Mouse (Mus musculus): ENCODE measurements around the gene Dsn1. TPM values are rescaled to one million over a fixed set of nuclear protein-coding genes. Genes with fewer than 3 reads are reported as not detected.

The Dsn1 gene
- polyA plus RNA-seq, 1 experiment from 2014 or later, result 31.6 TPM

DNA sequence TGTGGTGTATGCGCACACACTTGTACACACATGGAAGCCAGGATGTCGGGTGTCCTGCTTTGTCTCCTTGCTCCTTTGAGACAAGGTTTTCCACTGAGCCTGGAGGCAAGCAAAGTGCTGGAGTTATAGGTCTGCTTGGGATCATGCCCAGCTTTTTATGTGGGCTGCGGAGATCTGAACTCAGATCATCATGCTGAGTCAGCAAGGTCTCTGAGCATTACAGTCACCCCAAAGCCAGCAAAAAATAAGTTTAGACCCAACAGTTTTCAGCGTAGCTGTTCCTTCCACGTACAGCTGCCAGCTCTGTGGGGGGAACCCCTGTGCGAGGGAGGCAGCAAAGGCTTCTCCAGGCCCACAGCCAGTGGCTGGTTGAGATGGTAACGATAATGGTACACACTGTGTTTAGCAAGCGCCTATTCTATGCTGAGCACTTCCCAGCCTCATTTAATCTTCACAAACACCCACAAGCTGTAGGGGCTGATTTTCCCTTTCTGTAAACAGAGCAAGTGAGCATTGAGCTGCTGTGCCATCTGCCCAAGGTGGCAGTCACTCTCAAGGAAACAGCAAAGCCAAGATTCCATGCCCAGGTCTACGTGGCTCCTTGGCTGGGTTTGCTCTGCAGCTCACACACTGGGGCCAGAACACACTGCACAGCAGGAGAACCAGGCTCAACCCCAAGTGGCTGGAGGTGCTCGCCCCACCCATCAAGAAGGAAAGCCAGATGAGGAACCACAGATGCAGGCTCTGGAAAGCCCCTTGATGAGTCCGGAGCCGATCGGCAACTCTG, 41.6 kb upstream of the Dsn1 start:
- WGBS, result 83% methylated on average over 13 of the region's 13 CpGs
- ATAC-seq (replicated peaks; ENCODE audit: low FRiP score, low TSS enrichment, low read depth) (no peak), DNase-seq (ENCODE audit: low spot score) (no peak)
- H3K4me1 ChIP-seq (replicated peaks; ENCODE audit: control insufficient read depth, insufficient read depth, low read length), result no peaks in the 10 kb centered on the region
- peaks cover 77% of the 10 kb centered on the region for H3K36me3 ChIP-seq (ENCODE audit: control insufficient read depth, insufficient read depth, low read length)
- H3K27ac ChIP-seq (ENCODE audit: low read depth), result no peak overlapping the region
- H3K4me2 ChIP-seq (ENCODE audit: low read length), result no peak overlapping the region
- no peak overlapping the region for H3K9ac ChIP-seq (ENCODE audit: low read length)
- no peaks in the 10 kb centered on the region for H3K27me3 ChIP-seq (replicated peaks; ENCODE audit: control insufficient read depth, insufficient read depth, low read length)
- no peaks in the 10 kb centered on the region for H3K9me3 ChIP-seq (ENCODE audit: control insufficient read depth, low read length)
- no peak overlapping the region for H3K4me3 ChIP-seq (ENCODE audit: low read depth, low read length)

- Histone ChIP-seq H3K9me3 (ENCODE audit: control insufficient read depth, low read length) (no peaks in the 10 kb centered on the region), H3K4me2 (ENCODE audit: low read length) (no peak overlapping the region), H3K9ac (ENCODE audit: low read length) (no peak overlapping the region), H3K27me3 (replicated peaks; ENCODE audit: control insufficient read depth, insufficient read depth, low read length) (no peaks in the 10 kb centered on the region), H3K36me3 (ENCODE audit: control insufficient read depth, insufficient read depth, low read length) (peaks cover 60% of the 10 kb centered on the region), H3K4me3 (ENCODE audit: low read depth, low read length) (no peak overlapping the region), H3K4me1 (replicated peaks; ENCODE audit: control insufficient read depth, insufficient read depth, low read length) (no peaks in the 10 kb centered on the region), H3K27ac (ENCODE audit: low read depth) (no peak overlapping the region)
- ATAC-seq (replicated peaks; ENCODE audit: low FRiP score, low TSS enrichment, low read depth), result no peak
- WGBS, result 93% methylated on average over 5 of the region's 5 CpGs
- DNase-seq (ENCODE audit: low spot score), result no peak
Observed at GRCm38 (mm10) chr2:157046956-157047355, 40.0 kb upstream of the Dsn1 start.

GRCm38 (mm10) chr2:157045932-157046331, 39.0 kb upstream of the Dsn1 start:
- no peak overlapping the region for H3K9ac ChIP-seq (ENCODE audit: low read length)
- no peaks in the 10 kb centered on the region for H3K27me3 ChIP-seq (replicated peaks; ENCODE audit: control insufficient read depth, insufficient read depth, low read length)
- H3K27ac ChIP-seq (ENCODE audit: low read depth), result no peak overlapping the region
- H3K4me3 ChIP-seq (ENCODE audit: low read depth, low read length), result no peak overlapping the region
- no peak overlapping the region for H3K4me2 ChIP-seq (ENCODE audit: low read length)
- no peaks in the 10 kb centered on the region for H3K9me3 ChIP-seq (ENCODE audit: control insufficient read depth, low read length)
- peaks cover 61% of the 10 kb centered on the region for H3K36me3 ChIP-seq (ENCODE audit: control insufficient read depth, insufficient read depth, low read length)
- ATAC-seq (replicated peaks; ENCODE audit: low FRiP score, low TSS enrichment, low read depth) (no peak), DNase-seq (ENCODE audit: low spot score) (no peak)
- H3K4me1 ChIP-seq (replicated peaks; ENCODE audit: control insufficient read depth, insufficient read depth, low read length), result no peaks in the 10 kb centered on the region
- WGBS, result 92% methylated on average over 2 of the region's 2 CpGs

DNA sequence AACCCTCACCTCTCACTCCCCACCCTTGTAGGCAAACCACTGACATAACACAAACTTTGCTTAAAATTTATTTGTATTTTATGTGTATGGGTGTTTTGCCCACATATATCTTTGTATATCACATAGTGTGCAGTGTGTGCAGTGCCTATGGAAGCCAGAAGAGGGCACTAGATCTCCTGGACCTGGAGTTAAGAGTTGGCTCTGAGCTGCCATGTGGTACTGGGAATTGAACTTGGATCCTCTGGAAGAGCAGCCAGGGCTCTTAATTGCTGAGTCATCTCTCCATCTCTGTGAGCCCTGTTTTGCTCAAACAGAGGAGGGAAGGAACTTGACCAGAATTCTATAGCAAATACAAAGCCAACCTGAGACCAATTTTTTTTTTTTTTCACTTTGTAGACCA, 37.0 kb upstream of the Dsn1 start:
- H3K27me3 ChIP-seq (replicated peaks; ENCODE audit: control insufficient read depth, insufficient read depth, low read length), result no peaks in the 10 kb centered on the region
- H3K9me3 ChIP-seq (ENCODE audit: control insufficient read depth, low read length), result no peaks in the 10 kb centered on the region
- no peak overlapping the region for H3K9ac ChIP-seq (ENCODE audit: low read length)
- ATAC-seq (replicated peaks; ENCODE audit: low FRiP score, low TSS enrichment, low read depth) (no peak), DNase-seq (ENCODE audit: low spot score) (no peak)
- no peak overlapping the region for H3K27ac ChIP-seq (ENCODE audit: low read depth)
- peaks cover 62% of the 10 kb centered on the region for H3K36me3 ChIP-seq (ENCODE audit: control insufficient read depth, insufficient read depth, low read length)
- no peaks in the 10 kb centered on the region for H3K4me1 ChIP-seq (replicated peaks; ENCODE audit: control insufficient read depth, insufficient read depth, low read length)
- no peak overlapping the region for H3K4me3 ChIP-seq (ENCODE audit: low read depth, low read length)
- no peak overlapping the region for H3K4me2 ChIP-seq (ENCODE audit: low read length)

DNA sequence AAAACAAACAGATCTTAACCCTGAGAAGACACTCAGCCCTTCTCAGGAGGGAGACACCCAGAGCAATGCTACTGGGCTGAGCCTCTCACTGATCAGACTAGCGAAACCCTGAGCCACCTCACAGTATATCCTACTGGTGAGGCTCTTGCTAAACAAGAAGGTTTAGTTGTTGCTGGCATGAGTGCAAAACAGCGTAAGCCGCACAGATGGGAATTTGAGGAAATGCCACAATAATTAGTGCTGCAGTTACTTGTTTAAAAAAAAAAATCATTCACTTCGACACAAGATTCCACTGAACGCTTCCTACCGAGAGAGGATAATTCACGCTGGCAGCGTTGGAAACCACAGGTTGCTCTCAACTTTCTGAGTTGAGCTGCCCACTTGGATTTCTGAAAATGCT, 36.6 kb upstream of the Dsn1 start:
- Histone ChIP-seq H3K4me3 (ENCODE audit: low read depth, low read length) (no peak overlapping the region), H3K27ac (ENCODE audit: low read depth) (no peak overlapping the region), H3K9ac (ENCODE audit: low read length) (no peak overlapping the region), H3K4me2 (ENCODE audit: low read length) (no peak overlapping the region), H3K36me3 (ENCODE audit: control insufficient read depth, insufficient read depth, low read length) (peaks cover 61% of the 10 kb centered on the region), H3K27me3 (replicated peaks; ENCODE audit: control insufficient read depth, insufficient read depth, low read length) (no peaks in the 10 kb centered on the region), H3K9me3 (ENCODE audit: control insufficient read depth, low read length) (no peaks in the 10 kb centered on the region), H3K4me1 (replicated peaks; ENCODE audit: control insufficient read depth, insufficient read depth, low read length) (no peaks in the 10 kb centered on the region)
- DNase-seq (ENCODE audit: low spot score), result no peak
- 93% methylated on average over 8 of the region's 8 CpGs for WGBS
- no peak for ATAC-seq (replicated peaks; ENCODE audit: low FRiP score, low TSS enrichment, low read depth)

- H3K4me2 ChIP-seq (ENCODE audit: low read length), result no peak overlapping the region
- no peak for DNase-seq (ENCODE audit: low spot score)
- no peak overlapping the region for H3K27ac ChIP-seq (ENCODE audit: low read depth)
- H3K36me3 ChIP-seq (ENCODE audit: control insufficient read depth, insufficient read depth, low read length), result peaks cover 76% of the 10 kb centered on the region
- H3K9me3 ChIP-seq (ENCODE audit: control insufficient read depth, low read length), result no peaks in the 10 kb centered on the region
- no peak overlapping the region for H3K9ac ChIP-seq (ENCODE audit: low read length)
- no peak for ATAC-seq (replicated peaks; ENCODE audit: low FRiP score, low TSS enrichment, low read depth)
- H3K27me3 ChIP-seq (replicated peaks; ENCODE audit: control insufficient read depth, insufficient read depth, low read length), result no peaks in the 10 kb centered on the region
- H3K4me3 ChIP-seq (ENCODE audit: low read depth, low read length), result no peak overlapping the region
- 89% methylated on average over 7 of the region's 7 CpGs for WGBS
- H3K4me1 ChIP-seq (replicated peaks; ENCODE audit: control insufficient read depth, insufficient read depth, low read length), result no peaks in the 10 kb centered on the region
Observed at GRCm38 (mm10) chr2:157041421-157041820, 34.5 kb upstream of the Dsn1 start.

DNA sequence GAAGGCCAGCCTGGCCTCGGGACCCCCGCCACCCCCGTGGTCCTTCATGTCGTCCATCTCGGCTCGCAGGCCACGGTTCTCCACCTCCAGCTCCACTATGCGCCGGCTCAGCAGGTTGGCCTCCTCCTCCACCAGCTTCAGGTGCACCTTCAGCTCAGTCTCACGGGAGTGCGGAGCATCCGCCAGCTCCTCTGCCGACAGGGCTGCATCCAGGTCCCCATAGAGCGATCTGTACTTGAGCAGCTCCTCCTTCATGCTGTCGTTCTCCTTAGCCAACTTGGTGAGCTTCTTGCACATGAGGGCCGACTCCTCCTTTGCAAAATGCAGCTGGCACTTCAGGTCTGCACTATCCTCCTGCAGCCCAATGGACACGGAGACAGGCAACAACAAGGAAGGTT, 33.7 kb upstream of the Dsn1 start:
- DNase-seq (ENCODE audit: low spot score) (no peak), ATAC-seq (replicated peaks; ENCODE audit: low FRiP score, low TSS enrichment, low read depth) (no peak)
- H3K4me2 ChIP-seq (ENCODE audit: low read length), result no peak overlapping the region
- no peaks in the 10 kb centered on the region for H3K27me3 ChIP-seq (replicated peaks; ENCODE audit: control insufficient read depth, insufficient read depth, low read length)
- H3K9me3 ChIP-seq (ENCODE audit: control insufficient read depth, low read length), result no peaks in the 10 kb centered on the region
- H3K4me3 ChIP-seq (ENCODE audit: low read depth, low read length), result no peak overlapping the region
- no peak overlapping the region for H3K9ac ChIP-seq (ENCODE audit: low read length)
- no peak overlapping the region for H3K27ac ChIP-seq (ENCODE audit: low read depth)
- H3K36me3 ChIP-seq (ENCODE audit: control insufficient read depth, insufficient read depth, low read length), result peaks cover 77% of the 10 kb centered on the region
- 81% methylated on average over 17 of the region's 17 CpGs for WGBS
- H3K4me1 ChIP-seq (replicated peaks; ENCODE audit: control insufficient read depth, insufficient read depth, low read length), result no peaks in the 10 kb centered on the region

DNA sequence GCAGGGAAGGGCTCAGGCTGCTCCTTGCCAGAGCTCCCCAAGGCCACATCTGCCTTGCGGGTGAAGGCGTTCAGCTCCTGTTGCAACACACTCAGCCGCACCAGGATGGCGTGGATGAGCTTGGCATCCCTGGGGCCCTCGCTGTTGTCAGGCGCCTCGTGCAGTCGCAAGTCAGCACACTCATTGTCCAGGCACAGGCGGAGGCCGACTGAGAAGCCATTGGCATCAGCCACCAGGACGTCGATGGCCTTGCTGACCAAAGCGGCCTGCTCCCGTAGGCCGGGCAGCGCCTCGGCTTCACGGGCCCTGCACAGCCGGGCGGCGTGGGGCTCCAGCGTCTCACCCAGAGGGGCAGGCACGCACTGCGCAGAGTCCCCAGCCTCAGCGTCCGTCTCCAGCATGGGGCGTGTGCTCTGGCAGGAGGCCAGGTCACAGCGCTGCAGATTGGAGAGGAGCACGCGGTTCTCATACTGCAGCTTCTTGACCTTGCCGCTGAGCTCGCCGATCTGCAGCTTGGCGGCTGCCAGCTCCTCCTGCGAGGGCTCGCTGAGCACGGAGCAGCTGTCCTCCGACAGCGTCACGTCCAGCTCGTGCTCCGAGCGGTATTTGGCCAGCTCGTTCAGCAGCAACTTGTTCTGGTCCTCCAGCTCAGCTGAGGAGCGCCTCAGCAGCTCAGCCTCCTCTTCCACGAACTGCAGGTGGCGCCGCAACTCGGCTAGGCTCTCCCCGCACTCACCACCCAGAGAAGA, 33.1 kb upstream of the Dsn1 start:
- DNase-seq (ENCODE audit: low spot score), result no peak
- Histone ChIP-seq H3K4me1 (replicated peaks; ENCODE audit: control insufficient read depth, insufficient read depth, low read length) (no peaks in the 10 kb centered on the region), H3K27me3 (replicated peaks; ENCODE audit: control insufficient read depth, insufficient read depth, low read length) (no peaks in the 10 kb centered on the region), H3K4me3 (ENCODE audit: low read depth, low read length) (no peak overlapping the region), H3K27ac (ENCODE audit: low read depth) (no peak overlapping the region), H3K9me3 (ENCODE audit: control insufficient read depth, low read length) (no peaks in the 10 kb centered on the region), H3K9ac (ENCODE audit: low read length) (no peak overlapping the region), H3K4me2 (ENCODE audit: low read length) (no peak overlapping the region), H3K36me3 (ENCODE audit: control insufficient read depth, insufficient read depth, low read length) (peaks cover 77% of the 10 kb centered on the region)
- 84% methylated on average over 47 of the region's 50 CpGs for WGBS
- no peak for ATAC-seq (replicated peaks; ENCODE audit: low FRiP score, low TSS enrichment, low read depth)

DNA sequence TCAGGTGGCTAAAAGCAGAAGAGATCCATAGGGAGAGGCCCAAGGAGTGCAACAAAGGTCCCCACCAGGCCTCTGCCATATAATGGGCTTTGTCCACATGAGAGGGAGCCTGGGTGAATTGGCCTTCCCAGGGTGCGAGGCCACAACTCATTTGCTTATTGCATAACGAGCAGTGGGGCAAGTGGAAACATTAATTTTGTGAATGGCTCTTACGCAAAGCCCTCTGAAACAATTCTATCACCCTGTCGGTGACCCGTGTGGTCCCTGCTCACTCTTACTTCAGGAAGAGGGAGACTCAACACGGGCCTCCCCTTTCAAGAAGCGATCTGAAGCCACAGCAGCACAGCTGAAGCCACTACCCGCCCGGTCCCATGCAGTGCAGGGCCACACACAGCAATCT, 30.3 kb upstream of the Dsn1 start:
- Histone ChIP-seq H3K9me3 (ENCODE audit: control insufficient read depth, low read length) (no peaks in the 10 kb centered on the region), H3K27ac (ENCODE audit: low read depth) (no peak overlapping the region), H3K36me3 (ENCODE audit: control insufficient read depth, insufficient read depth, low read length) (peaks cover 90% of the 10 kb centered on the region), H3K4me2 (ENCODE audit: low read length) (no peak overlapping the region), H3K27me3 (replicated peaks; ENCODE audit: control insufficient read depth, insufficient read depth, low read length) (no peaks in the 10 kb centered on the region), H3K4me3 (ENCODE audit: low read depth, low read length) (no peak overlapping the region), H3K4me1 (replicated peaks; ENCODE audit: control insufficient read depth, insufficient read depth, low read length) (no peaks in the 10 kb centered on the region), H3K9ac (ENCODE audit: low read length) (no peak overlapping the region)
- no peak for ATAC-seq (replicated peaks; ENCODE audit: low FRiP score, low TSS enrichment, low read depth)
- no peak for DNase-seq (ENCODE audit: low spot score)
- WGBS, result 88% methylated on average over 9 of the region's 9 CpGs
